ENCODE assay signal across 13 mouse cellular contexts in the genomic region with DNA sequence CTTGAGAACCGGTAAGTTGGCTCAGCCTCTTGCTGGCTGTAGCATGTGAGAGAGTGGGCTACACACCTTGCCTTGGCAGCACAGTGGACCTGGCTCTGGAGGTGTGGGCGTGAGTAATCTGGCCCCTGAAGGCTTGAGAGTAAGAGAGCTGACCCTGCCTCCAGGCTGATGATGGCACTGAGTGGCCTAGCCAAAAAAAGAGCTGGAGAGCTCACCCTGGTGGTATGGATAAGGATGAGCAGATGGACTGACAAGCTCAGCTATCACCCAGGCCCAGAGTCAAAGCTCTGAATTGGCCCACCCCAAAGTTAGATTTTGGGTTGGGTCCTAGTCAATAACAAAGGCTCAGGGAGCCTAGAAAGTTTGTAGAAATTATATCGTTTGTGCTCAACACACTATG. TPM values are rescaled to one million over a fixed set of nuclear protein-coding genes. Genes with fewer than 3 reads are reported as not detected.
DNase-seq lines count a peak whose midpoint lies in the region; ATAC-seq and TF ChIP-seq lines count a peak whose summit lies in the region.
"Had no signal": no experiment of that assay in that cellular context is flagged by ENCODE, and none has a peak within 500 bp of the region (broad histone marks: within the 10 kb centered on the region; RNA-seq: fewer than 3 reads in every experiment).

No protein-coding gene starts in this region.

- no peaks in the 10 kb centered on the region for H3K9me3 ChIP-seq in CH12.LX (replicated peaks; ENCODE audit: low read length)
- H3K9me3 ChIP-seq: embryonic facial prominence, embryonic 15.5 days; limb, embryonic 13.5 days had no signal

- dilution Hi-C loops in CH12.LX (cut with MboI; ENCODE audit: extremely low pct_ligation_motif_present, extremely low pct_unique_long_range_greater_than_20kb, low sequenced_read_pairs): no loop called here

- peak; percentile 16 for DNase-seq in CD4-positive, CD25-positive, alpha-beta regulatory T cell, adult 2 months (ENCODE audit: low read depth, low spot score)
- no peak for DNase-seq in layer of hippocampus, adult 2 months (ENCODE audit: low spot score in 2 of 2)
- no peak for DNase-seq in layer of hippocampus, adult 11-12 months (ENCODE audit: low spot score)
- DNase-seq in CH12.LX (ENCODE audit: extremely low read depth): peak; percentile 63
- DNase-seq in cerebellum, postnatal 14 days: peak; percentile 40 to 55
- DNase-seq in urinary bladder, postnatal 10 days (ENCODE audit: low spot score): no peak
- no peak for DNase-seq in heart, adult 18-20 months

- H3K4me3 ChIP-seq in layer of hippocampus, adult 2 months: no peak overlapping the region
- H3K4me3 ChIP-seq in CH12.LX (replicated peaks in 1 of 3; ENCODE audit: low read depth in 2 of 3, low read length in 2 of 3, poor library complexity in 1 of 3): no peak overlapping the region
- H3K4me3 ChIP-seq: embryonic facial prominence, embryonic 15.5 days; limb, embryonic 13.5 days had no signal

- peak; percentile 83 for TF ChIP-seq RAD21 in CH12.LX (IDR thresholded peaks at IDR 0.05; ENCODE audit: low read depth, low read length)

- TF ChIP-seq CTCF in layer of hippocampus, adult 2 months (conservative IDR thresholded peaks at IDR 0.05): peak; percentile 63
- peak in 1 of 2 experiments; percentile 81; a peak in 2 of 4 replicates for TF ChIP-seq CTCF in CH12.LX (conservative IDR thresholded peaks at IDR 0.05 in 1 of 2, IDR thresholded peaks at IDR 0.05 in 1 of 2; ENCODE audit: low read depth in 2 of 2, low read length in 2 of 2)

- ATAC-seq in CD4-positive, CD25-positive, alpha-beta regulatory T cell, adult 4 months: no peak
- ATAC-seq: activated CD4-positive, CD25-positive, alpha-beta regulatory T cell, adult 4 months had no signal

- TF ChIP-seq POLR2A in CH12.LX (IDR thresholded peaks at IDR 0.05; ENCODE audit: low read depth, low read length): no peak

- no peaks in the 10 kb centered on the region for H3K27me3 ChIP-seq in CH12.LX (replicated peaks)
- H3K27me3 ChIP-seq: embryonic facial prominence, embryonic 15.5 days; limb, embryonic 13.5 days had no signal

- 0 out of 4 replicates have a peak, but pooled peaks cover 0 to 2% of the 10 kb centered on the region in 2 experiments for H3K4me1 ChIP-seq in CH12.LX (ENCODE audit: control insufficient read depth in 1 of 2, insufficient read depth in 2 of 2)
- H3K4me1 ChIP-seq: embryonic facial prominence, embryonic 15.5 days; limb, embryonic 13.5 days had no signal

- no peak overlapping the region for H3K27ac ChIP-seq in layer of hippocampus, adult 2 months
- no peak overlapping the region for H3K27ac ChIP-seq in CH12.LX (ENCODE audit: insufficient read depth, low read depth)
- H3K27ac ChIP-seq: embryonic facial prominence, embryonic 15.5 days; limb, embryonic 13.5 days had no signal

- in situ Hi-C loops in CH12.LX (cut with MboI; ENCODE audit: low pct_ligation_motif_present, low pct_unique_long_range_greater_than_20kb, low sequenced_read_pairs): no loop called here

- H3K9ac ChIP-seq in CH12.LX (ENCODE audit: insufficient read depth, low read depth): no peak overlapping the region
- H3K9ac ChIP-seq: embryonic facial prominence, embryonic 15.5 days; limb, embryonic 13.5 days had no signal

- H3K79me2 ChIP-seq in CH12.LX (replicated peaks; ENCODE audit: control insufficient read depth, extremely low read depth, insufficient read depth, poor library complexity, severe bottlenecking): no peaks in the 10 kb centered on the region

- TF ChIP-seq EP300 in CH12.LX (IDR thresholded peaks at IDR 0.05; ENCODE audit: low read length): no peak

- H3K36me3 ChIP-seq in CH12.LX (replicated peaks in 1 of 2; ENCODE audit: control insufficient read depth in 1 of 2, insufficient read depth in 1 of 2, low read length in 1 of 2): no peaks in the 10 kb centered on the region
- H3K36me3 ChIP-seq: embryonic facial prominence, embryonic 15.5 days; limb, embryonic 13.5 days had no signal

- H3K4me2 ChIP-seq in CH12.LX (ENCODE audit: insufficient read depth, low read depth, poor library complexity, severe bottlenecking): no peak overlapping the region
- H3K4me2 ChIP-seq: embryonic facial prominence, embryonic 15.5 days; limb, embryonic 13.5 days had no signal

TF ChIP-seq in CH12.LX, 34 proteins besides CTCF, POLR2A, EP300 and RAD21:
- TF ChIP-seq MAX (IDR thresholded peaks at IDR 0.05; ENCODE audit: low read length) (no peak), MYC (IDR thresholded peaks at IDR 0.05; ENCODE audit: low read depth, low read length) (no peak), SMC3 (IDR thresholded peaks at IDR 0.05; ENCODE audit: low read depth, low read length) (peak; percentile 90)

RNA-seq across cellular contexts. Expression of gene Stpg2, which starts 52.8 kb away (rescaled TPM):
- not detected for polyA plus RNA-seq in CD4-positive, CD25-positive, alpha-beta regulatory T cell, adult 4 months (2017; shearing (Covaris generic))
- not detected for total RNA-seq in layer of hippocampus, adult 2 months (2021)
- not detected in 2 replicates for total RNA-seq in CH12.LX (2012; rRNA removed)
- total RNA-seq in CH12.LX (2014; rRNA removed): not detected in 2 replicates
- polyA plus RNA-seq in CH12.LX (2012; ENCODE audit: insufficient read length, low read depth): not detected in 2 replicates
- total RNA-seq in heart, adult 18-20 months (2021): not detected
- total RNA-seq: heart, adult 8-10 months had no signal
- polyA plus RNA-seq: intestine, embryonic 14.5 days had no signal

Comparison
In these comparisons a context has a peak if more than half of its experiments do, and no peak if none do; other contexts are left out.
1. DNase-seq: peak in CD4-positive, CD25-positive, alpha-beta regulatory T cell, adult 2 months (single experiment), CH12.LX (single experiment) and cerebellum, postnatal 14 days (2 of 2); none in layer of hippocampus, adult 2 months (0 of 2), layer of hippocampus, adult 11-12 months (single experiment), urinary bladder, postnatal 10 days (single experiment) and heart, adult 18-20 months (0 of 2).